Mouse (Mus musculus) regulatory T cell (primary cell): ENCODE measurements at regions not wholly inside any gene's neighbourhood (a gene's known extent, or its start where the extent isn't known, plus 50 kb on each side); places are given as distances from the start of the nearest gene placed in this dataset.

Experiments
- in situ Hi-C: fragments of 300-600 bp; cut with MboI, MseI; formaldehyde crosslinking; loops from one replicate; pipeline ENCODE4 v1.15.1; 2025; ENCODE audit warnings: high pct_unique_total_duplicates

- in situ Hi-C loops, result no loop called here
Observed at GRCm38 (mm10) chr10:123997260-123997659, 733.5 kb downstream of the Fam19a2 start.

GRCm38 (mm10) chr10:123998959-123999358 is 735.2 kb downstream of the Fam19a2 start:
- in situ Hi-C loops, result no loop called here

GRCm38 (mm10) chr10:124045031-124045430 is 781.2 kb downstream of the Fam19a2 start:
- in situ Hi-C loops, result no loop called here

GRCm38 (mm10) chr10:124045791-124046190 is 782.0 kb downstream of the Fam19a2 start:
- in situ Hi-C loops, result no loop called here

DNA sequence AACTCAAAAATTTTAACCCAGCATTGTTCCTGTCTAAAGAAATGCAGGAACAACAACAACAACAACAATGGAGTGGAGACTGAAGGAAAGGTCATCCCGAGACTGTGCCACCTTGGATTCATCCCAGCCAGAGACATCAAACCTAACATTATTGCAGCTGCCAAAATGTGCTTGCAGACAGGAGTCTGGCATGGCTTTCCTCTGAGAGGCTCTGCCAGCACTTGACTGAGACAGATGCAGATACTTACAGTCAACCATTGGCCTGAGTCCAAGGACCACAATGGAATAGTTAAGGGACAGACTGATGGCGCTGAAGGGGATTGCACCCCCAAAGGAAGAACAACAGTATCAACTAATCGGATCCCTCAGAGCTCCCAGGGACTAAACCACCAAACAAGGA is 819.0 kb downstream of the Fam19a2 start:
- in situ Hi-C loops, result no loop called here

DNA sequence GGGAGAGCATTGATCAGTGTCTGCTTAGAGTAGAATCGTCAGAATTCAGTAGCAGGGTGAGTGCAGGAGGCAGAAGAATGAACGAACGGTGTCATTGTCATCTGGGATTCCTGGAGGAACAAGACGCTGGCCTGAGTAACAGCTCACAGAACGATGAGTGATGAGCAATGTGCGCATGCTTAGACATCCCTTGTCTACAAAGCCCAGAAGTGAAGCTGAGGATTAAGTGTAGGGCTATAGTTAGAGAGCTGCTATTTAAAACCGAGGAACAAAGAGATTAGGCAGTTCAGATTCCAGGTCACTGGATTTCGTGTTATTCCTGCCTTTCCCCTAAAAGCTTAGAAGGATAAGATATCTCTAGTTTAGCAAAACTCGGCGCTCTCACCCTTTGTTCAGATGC is 826.8 kb downstream of the Fam19a2 start:
- in situ Hi-C loops, result no loop called here

DNA sequence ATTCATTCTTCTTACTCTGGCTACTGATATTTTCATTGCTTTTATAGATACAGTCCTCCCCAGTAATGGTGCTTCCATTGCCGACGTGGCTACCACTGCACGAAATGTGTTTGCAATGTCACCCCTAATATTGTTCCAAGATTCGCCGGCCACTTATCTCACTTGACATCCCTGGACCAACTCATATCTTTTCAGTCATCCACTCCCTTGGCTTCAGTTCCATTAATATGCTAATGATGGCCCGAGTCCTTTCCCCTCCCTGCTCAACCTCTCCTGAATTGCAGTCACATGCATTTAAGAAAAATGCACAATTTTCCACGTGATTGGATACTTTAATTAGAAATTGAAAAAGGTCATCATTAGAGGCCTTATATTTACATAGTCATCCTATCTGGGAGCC is 827.6 kb downstream of the Fam19a2 start:
- in situ Hi-C loops, result no loop called here

- in situ Hi-C loops, result no loop called here
Observed at GRCm38 (mm10) chr10:124119585-124119984, 855.8 kb downstream of the Fam19a2 start.

GRCm38 (mm10) chr10:124138456-124138855 is 874.7 kb downstream of the Fam19a2 start:
- in situ Hi-C loops, result no loop called here

- in situ Hi-C loops, result no loop called here
Observed at GRCm38 (mm10) chr10:124142336-124142735, 878.5 kb downstream of the Fam19a2 start.

DNA sequence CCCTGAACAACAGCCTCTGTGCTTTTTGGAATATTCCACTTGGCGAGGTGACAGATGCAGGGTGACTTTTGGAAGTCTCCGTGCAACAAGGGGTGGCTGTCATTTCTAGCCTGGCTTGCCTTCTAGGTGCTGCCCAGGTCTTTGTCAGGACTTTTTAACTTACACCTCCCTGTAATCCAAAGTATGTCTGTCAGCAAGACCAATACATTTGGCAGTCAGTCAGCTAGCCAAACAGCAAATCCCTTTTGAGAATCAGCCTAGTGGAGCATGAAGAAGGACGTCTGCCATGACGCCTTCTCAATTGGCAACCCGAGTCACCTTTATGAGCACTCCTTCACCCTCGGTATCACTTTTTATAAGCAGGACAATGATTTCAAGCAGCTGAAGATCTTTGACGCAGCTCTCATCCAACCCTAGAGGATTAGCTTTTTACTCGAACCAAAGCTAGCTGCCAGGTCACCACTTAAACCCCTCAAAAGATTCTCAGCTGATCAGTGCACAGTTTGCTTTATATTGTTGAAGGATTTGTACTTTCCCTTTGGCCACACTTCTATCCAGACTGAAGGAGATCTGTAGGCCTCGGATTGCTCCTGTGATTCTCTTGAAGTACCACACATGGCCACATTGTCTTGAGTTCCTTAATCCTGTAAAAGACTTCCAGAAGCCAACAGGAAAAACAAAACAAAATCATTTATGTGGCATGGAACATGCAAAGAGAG is 883.1 kb downstream of the Fam19a2 start:
- in situ Hi-C loops, result no loop called here

- in situ Hi-C loops, result no loop called here
Observed at GRCm38 (mm10) chr10:124163441-124163840, 899.6 kb downstream of the Fam19a2 start.

- in situ Hi-C loops, result no loop called here
Observed at GRCm38 (mm10) chr10:124175598-124175997, 911.8 kb downstream of the Fam19a2 start.

DNA sequence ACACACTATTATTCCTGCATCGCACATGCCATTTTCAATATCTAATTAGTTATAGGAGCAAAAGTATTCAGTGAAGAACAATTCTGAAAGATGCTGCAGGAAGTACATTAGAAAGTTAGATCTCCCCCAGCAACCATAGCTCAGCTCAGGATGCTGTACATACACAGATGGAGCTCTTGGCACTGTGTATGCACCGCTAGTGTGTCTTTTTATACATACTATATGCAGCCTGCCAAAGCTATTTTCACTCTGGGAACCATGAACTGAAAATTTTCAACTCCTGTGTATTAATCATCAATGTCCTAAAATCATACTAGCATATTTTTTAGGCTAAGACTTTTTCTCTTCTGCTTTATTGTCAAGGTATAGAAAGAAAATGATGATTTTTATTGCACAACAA is 944.5 kb downstream of the Fam19a2 start:
- in situ Hi-C loops, result no loop called here

DNA sequence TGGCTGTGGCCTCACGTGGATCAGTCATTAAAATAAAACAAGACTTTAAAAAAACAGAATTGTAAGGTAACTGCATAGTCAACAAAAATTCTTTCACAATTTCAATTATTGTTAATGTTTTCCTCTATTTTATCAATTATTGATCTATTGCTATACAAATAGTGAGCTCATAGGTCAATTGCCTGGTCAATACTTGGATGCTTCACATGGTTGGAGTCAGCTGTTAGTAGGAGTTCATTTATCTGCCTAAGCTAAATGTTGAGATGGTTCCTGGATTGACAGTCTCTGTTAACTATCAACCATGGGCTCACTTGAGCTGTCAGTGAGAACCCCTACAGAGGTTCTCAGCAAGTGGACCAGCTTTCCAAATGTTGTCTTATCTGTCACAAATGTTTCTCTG is 955.7 kb downstream of the Fam19a2 start:
- in situ Hi-C loops, result loop anchor here (10.0 kb wide), 1 partner anchor 205 kb away; no protein-coding TSS in a partner anchor

GRCm38 (mm10) chr10:124222068-124222467 is 958.3 kb downstream of the Fam19a2 start:
- in situ Hi-C loops, result no loop called here

GRCm38 (mm10) chr10:124227061-124227460 is 963.3 kb downstream of the Fam19a2 start:
- in situ Hi-C loops, result no loop called here

GRCm38 (mm10) chr10:124249358-124249757 is 985.6 kb downstream of the Fam19a2 start:
- in situ Hi-C loops, result no loop called here

- in situ Hi-C loops, result no loop called here
Observed at GRCm38 (mm10) chr10:124250004-124250403, 986.2 kb downstream of the Fam19a2 start.

- in situ Hi-C loops, result no loop called here
Observed at GRCm38 (mm10) chr10:124288301-124288995, 1024.7 kb downstream of the Fam19a2 start.

GRCm38 (mm10) chr10:124297198-124297677 is 1033.4 kb downstream of the Fam19a2 start:
- in situ Hi-C loops, result no loop called here

GRCm38 (mm10) chr10:124304683-124305082 is 1040.9 kb downstream of the Fam19a2 start:
- in situ Hi-C loops, result no loop called here

DNA sequence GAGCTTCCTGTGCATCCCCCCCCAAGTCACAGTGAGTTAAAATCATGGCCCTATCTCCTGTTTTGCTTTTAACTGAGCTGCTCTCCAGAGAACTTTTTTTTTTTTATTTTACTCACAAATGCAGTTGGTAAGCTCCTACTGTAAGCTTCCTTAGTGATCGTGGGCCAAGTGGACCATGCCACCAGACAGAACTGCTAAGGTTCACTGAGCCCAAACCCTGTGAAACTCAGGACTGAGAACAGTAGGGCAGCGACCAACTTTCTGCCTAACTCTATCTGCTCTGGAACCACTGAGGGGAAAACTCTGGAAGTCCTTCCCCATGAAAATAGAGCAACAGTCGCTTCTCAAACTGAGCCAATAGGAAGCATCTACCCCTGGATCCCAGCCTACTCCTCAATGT is 1041.8 kb downstream of the Fam19a2 start:
- in situ Hi-C loops, result no loop called here
